Mouse (Mus musculus): ENCODE measurements around the gene AU022252.

Gene AU022252

DNA sequence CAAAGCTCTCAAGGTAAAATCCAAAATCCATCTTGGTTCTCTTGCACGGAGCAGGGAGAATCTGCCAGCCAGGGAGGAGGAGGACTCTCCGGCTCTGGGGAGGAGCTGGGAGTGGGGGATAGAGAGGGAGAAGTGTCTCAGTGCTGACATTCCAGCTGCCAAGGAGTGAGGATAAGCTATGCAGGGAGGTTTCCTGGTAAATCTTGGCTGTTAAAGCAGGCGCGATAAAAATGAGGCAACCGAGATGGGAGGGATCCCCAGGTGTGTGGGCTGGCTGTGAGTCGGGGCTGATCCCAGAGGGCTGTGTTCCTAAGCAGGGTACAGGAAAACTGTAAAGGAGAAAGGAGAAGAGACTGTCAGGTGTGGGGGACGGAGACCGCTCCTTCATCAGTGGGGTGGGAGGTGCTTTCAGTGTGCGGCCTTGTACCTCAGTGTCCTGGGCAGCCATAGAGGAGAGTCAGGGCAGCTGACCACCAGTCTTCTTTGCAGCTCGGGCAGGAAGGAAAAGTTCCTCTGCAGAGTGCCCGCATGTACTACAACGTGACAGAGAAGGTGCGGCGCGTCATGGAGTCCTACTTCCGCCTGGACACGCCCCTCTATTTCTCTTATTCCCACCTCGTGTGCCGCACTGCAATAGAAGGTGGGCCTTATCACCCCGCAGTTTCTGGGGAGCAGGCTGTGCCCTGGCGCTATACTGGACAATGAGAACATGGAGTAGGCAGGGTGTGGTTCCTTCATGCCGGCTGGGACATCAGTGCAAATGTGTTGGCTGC lies 12.1 kb upstream of the AU022252 start:
- no peak for DNase-seq (ENCODE audit: low read depth)

DNA sequence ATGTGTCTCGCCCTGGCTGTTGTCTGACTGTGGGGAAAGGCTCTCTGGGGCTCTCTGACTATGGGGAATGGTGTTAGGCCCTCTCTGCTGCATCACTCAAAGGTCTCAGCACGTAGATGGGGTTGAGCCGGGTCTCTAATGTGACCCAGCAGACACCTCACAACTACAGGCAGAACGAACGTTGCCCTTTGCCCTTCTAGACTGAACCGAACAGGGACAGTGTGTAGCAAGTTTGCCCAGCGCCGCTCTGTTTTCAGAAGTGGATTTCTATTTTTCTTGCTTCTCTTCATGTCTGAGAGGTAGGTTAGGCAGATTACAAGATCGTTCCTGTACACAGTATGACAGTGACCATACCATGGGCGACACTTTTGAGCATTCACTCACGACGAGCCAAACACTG lies 10.1 kb upstream of the AU022252 start:
- DNase-seq (ENCODE audit: low read depth) = no peak

DNA sequence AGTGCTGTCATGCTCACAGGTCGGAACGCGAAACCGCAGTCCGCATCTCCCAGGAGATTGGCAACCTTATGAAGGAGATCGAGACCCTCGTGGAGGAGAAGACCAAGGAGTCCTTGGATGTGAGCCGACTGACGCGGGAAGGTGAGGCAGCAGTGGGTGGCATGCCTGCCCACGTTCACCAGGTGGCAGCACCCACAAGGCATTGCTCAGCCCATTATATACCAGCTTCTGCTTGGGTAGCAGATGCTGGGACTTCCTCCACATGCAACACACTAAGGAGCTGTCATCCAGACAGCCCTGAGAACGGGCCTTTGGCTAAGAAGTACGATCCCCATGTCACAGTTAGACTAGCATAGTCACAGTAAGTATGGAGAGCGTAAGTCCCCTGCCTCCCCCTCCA lies 9.2 kb upstream of the AU022252 start:
- peak; percentile 29 for DNase-seq (ENCODE audit: low read depth)

DNA sequence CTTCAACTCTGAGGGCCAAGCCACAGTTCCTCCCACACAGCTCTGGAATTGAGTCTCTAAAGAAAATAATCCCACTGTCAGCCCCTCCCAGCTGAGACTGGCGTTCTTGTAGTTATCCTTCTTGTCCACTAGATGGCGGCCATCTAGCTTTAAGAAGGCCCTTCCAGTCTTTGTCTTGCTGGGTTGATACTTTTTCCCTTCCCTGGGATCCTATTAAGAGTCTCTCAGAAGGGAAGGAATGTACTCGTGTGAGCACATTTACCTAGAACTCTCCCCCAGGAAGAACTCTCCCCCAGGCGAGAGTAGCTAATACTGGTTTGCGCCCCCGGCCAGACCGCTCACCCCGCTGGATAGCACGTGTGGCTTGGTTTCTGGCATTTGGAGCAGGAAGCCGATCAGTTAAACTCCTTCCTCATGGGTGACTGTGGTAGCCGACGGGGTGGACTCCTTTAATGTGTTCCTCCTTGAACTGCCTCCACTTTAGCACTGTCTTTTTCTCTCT lies 6.7 kb upstream of the AU022252 start:
- peak; percentile 92 for DNase-seq (ENCODE audit: low read depth)

GRCm38 (mm10) chr4:119238661-119239060 lies 6.1 kb upstream of the AU022252 start:
- no peak for DNase-seq (ENCODE audit: low read depth)

- no peak for DNase-seq (ENCODE audit: low read depth)
Measured at GRCm38 (mm10) chr4:119234348-119234747, 1.8 kb upstream of the AU022252 start.

DNA sequence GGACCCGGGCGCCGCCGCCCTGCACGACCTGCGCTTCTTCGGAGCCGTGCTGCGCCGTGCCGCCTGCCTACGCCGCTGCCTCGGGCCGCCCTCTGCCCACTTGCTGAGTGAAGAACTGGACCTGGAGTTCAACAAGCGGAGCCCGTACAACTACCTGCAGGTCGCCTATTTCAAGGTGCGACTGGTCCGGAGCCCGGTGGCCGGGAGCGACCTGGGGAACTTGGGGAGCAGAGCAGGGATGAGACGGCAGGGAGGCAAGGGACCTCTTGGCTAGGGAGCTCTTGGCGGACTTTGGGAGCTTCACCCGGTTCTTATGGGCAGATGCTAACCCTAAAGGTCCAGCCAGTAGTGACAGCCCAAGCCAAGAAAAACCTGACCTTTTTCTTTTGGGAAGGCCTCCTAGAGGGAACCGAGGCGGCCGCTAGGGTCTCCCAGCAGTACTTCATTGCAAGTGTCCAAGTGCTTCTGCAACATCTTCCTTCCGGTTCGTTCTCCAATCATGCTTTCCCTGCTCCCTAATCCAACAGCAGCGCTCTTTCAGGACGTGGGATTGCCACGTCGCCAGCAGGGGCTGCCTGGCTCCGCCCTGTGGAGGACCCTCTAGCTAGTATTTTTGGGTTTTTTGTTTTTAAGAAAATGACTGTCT lies 867 bp upstream of the AU022252 start:
- peak; percentile 56 for DNase-seq (ENCODE audit: low read depth)

DNA sequence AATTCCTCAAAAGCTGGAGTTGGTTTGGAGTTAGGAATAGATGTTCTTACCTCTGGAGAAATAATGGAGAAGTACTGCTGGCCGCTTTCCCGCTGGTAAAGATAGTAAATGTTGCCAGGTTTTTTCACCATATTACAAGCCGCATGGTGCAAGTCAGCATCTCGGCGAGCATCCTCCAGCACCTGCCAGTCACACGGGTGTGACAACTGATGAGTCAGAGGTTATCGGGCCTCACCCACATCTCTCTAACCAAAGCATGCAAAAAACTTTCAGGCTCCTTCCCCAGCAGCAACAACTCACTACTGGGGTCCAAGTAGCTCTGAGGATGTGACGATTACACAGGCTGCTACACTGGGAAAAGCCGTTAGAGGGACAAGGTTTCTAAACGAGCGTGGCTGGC lies 5.8 kb downstream of the AU022252 start:
- DNase-seq (ENCODE audit: low read depth) = no peak

- no peak for DNase-seq (ENCODE audit: low read depth)
Measured at GRCm38 (mm10) chr4:119225719-119226118, 6.8 kb downstream of the AU022252 start.

GRCm38 (mm10) chr4:119224534-119224933 lies 8.0 kb downstream of the AU022252 start:
- DNase-seq (ENCODE audit: low read depth) = no peak

- DNase-seq (ENCODE audit: low read depth) = peak; percentile 70
Measured at GRCm38 (mm10) chr4:119223696-119224095, 8.8 kb downstream of the AU022252 start.

DNA sequence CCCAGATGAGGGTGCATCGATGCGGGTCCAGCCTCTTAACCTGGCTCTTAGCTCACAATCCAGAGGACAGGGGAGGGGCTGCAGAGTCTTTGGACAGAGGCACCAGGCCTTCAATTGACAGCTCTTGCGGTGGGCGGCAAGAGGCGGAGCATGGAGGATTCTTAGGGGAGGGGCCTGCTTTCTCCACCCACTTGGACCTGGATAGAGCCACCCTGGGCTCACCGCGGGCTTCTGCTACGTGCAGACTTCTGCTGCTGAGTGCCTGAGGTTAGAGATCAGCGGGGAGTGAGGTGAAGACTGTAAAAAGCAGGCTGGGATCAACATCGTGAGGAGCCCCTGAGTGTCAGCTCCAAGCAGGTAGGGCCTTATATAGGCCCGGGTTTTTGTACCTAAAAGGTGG lies 14.3 kb downstream of the AU022252 start, which contains the start of gene Tmem269:
Gene Tmem269, minus strand, starts transcription at position 49 of the 400 bp plus-strand sequence.
- DNase-seq (ENCODE audit: low read depth) = no peak

- DNase-seq (ENCODE audit: low read depth) = no peak
Measured at GRCm38 (mm10) chr4:119216667-119217066, 15.8 kb downstream of the AU022252 start.

- peak; percentile 74 for DNase-seq (ENCODE audit: low read depth)
Measured at GRCm38 (mm10) chr4:119204672-119205071, 27.8 kb downstream of the AU022252 start.

DNA sequence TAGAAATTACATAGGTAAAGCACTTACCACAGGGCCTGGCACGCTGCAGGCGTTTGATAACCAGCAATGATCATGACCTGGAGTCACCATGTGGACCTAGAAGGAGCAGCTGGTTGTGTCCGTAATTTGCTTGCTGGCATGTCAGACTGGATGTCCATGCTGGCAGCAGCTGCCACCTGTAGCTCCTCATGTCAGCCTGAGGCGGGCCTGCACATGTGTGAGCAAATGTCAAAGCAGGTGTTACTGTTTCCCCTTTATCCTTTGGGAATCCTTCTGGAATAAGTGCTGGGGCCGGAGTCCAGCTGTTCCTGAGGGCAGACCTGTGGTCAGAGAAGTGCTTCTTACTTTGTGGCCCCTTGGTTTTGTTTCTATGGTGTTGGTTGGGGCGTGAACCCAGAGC lies 34.4 kb downstream of the AU022252 start:
- no peak for DNase-seq (ENCODE audit: low read depth)

DNA sequence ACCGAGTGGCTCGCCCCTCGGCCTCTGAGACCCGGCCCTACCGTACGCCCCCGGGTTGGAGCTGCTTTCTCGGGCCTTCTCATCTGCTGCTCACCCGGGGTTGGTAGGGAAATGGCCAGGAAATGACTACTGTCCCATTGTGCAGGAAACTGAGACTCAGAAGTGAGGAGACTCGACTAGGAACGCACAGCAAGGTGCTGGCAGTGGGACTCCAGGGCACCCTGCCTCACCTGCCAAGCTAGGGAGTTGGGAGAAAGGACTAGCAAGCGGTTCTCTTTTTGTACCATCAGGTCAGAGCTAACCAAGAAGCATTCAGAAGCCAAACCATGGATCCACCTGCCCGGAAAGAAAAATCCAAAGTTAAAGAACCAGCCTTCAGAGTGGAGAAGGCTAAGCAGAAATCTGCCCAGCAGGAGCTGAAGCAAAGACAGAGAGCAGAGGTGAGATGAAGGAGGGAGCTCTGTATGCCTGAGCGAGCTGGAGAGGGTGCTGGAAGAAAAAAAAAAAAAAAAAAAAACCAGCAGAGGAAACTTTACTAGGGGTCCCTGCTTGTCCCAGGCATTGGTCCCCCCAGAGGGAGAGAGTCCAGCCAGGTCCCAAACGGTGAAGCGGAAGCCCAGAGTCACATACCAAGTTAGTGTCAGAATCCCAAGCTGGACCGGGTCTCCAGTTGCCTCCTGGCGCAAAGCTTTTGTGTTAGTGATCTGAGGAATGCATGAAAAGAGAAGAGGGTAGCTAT lies 36.8 kb downstream of the AU022252 start:
- peak; percentile 40 for DNase-seq (ENCODE audit: low read depth)

DNA sequence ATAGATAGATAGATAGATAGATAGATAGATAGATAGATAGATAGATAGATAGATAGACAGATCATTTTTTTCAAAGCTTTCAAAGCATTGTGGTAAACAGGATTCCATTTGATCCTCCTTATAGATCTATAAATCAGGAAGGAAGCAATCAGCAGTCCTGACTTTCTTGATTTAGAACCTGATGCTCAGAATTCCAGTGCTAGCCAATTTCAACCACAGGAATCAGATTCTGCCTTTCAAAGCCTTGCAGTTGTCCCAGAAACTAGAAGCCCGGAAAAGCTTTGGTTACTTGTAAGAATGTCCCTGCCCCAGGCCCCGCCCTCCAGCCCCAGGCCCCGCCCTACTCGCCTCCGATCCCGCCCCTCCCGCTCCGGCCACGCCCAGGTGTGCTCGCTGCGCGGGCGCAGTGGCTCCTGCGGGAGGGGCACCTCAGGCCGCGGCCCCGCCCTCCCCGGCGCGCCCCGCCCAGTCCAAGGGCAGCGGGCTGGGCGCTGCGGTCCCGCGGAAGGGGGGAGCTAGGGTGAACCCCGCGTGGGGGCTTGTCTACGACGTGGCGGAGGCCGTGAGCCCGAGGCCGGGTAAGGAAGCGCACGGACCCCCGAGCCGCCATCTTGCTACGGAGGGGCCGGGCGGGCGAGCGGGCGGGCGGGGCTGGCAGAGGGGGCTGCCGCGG lies 37.5 kb downstream of the AU022252 start, which contains the start of gene Svbp:
Gene Svbp, plus strand, starts transcription at position 398 of the 673 bp plus-strand sequence.
- DNase-seq (ENCODE audit: low read depth) = peak; percentile 91

DNA sequence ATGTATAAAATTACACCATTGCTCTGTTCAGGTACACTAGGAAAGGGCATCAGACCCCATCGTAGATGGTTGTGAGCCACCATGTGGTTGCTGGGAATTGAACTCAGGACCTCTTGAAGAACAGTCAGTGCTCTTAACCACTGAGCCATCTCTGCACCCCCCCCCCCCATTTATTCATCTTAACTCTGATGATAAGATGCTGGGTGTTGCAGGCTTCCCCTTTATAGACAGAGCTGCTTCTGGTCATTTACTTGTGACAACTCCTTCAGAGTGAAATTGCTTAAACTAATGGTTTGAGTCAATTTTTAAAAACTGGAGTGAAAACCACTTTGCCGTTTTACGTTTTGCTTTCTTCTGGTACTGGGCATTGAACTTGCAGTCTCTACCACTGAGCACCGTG lies 39.8 kb downstream of the AU022252 start:
- DNase-seq (ENCODE audit: low read depth) = no peak

DNA sequence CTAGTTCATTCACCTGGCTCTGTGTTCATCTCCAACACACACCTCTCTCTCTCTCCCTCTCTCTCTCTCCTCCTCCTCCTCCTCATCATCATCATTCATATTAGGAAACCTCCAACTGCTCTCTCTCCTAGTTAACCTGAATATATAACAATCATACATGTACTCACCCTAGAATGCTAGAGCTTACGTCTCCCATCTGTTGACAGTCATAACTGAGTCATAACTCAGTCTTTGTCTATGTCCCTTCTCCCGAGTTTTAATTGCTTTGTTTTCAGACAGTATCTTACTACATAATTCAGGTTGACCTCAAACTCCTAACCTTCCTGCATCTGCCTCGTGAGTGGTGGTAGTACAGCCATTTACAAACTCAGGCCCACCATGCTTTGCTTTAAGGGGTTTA lies 41.2 kb downstream of the AU022252 start:
- no peak for DNase-seq (ENCODE audit: low read depth)

GRCm38 (mm10) chr4:119190618-119191017 lies 41.9 kb downstream of the AU022252 start:
- DNase-seq (ENCODE audit: low read depth) = peak; percentile 20

- DNase-seq (ENCODE audit: low read depth) = no peak
Measured at GRCm38 (mm10) chr4:119189864-119190263, 42.6 kb downstream of the AU022252 start, which contains the start of gene Ermap. TSS of gene Ermap (minus strand) at chr4:119190011.

DNA sequence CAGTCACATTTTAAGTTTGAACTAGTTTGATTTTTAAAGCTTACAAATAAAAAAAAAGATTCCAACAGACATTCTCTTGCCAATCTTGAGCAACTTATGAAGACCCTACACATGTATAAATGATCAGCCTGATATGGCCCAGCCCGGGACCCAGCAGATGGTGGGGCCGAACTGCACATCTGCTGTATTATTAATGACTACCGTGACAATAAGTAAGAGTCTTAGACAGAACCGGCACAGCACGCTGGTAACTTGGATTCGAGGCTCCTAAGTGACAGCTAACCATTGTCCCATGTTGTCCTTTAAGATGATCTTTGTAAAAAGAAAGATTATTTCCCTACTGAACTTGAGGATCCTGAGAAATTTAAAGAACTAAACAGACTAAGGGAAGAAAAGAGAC lies 43.1 kb downstream of the AU022252 start:
- no peak for DNase-seq (ENCODE audit: low read depth)
